Mouse (Mus musculus): Measurements from ENCODE around the gene Acr. TPM values are rescaled to one million over a fixed set of nuclear protein-coding genes. Genes with fewer than 3 reads are reported as not detected.
A peak's percentile ranks its signal among the peaks of the same experiment; 100 is the strongest.

The Acr gene
- polyA plus RNA-seq, 1 experiment from 2014 or later: not detected

DNA sequence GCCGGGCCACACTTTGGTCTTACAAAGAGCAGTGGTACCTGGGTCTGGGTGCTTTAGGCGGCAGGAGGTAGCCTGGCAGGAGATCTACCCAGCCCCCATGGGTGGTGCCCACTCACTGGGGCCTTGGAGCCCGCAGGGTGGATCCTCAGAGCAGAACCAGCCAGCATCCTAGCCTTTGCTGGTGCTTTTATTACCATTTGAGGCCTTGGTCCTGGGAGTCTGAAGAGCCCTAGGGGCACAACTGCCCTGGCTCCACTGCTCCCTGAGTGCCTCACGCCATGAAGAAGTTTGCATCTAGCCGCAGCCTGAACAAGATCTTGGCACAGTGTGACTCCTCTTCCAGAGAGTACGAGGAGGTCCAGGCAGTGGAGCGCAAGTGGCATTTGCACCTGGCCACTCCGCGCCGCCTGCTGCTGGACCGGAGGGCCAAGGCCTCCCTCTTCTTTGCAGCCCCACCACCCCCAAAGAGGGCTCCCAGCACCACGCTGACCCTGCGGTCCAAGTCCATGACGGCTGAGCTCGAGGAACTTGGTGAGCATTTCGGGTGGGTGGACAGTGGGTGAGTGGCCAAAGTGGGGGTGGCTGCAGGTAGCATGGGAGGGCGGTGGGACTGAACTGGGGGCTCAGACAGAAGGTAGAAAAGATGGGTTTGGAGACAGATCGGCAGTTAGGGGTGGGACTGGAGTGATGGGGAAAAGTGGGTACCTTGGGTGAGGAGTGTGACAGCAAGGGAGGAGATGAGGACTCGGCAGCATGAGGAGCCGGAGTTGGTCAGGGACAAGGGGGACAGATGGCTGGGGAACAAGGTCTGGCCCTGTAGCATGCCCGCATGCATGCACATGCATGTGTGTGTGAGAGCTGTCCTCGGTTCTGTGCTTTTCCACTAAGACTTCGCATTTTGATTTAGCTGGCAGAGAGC, 34.9 kb upstream of the Acr start:
- no peaks in the 10 kb centered on the region for H3K27me3 ChIP-seq (ENCODE audit: control insufficient read depth, insufficient read depth, low read length)
- no peak for TF ChIP-seq EP300 (optimal IDR thresholded peaks at IDR 0.05)
- no peak for TF ChIP-seq CTCF (IDR thresholded peaks at IDR 0.05; ENCODE audit: low read depth)
- H3K4me3 ChIP-seq (ENCODE audit: low read depth, low read length): no peak overlapping the region
- H3K4me2 ChIP-seq (replicated peaks; ENCODE audit: low read depth): no peak overlapping the region
- DNase-seq (ENCODE audit: low spot score) (no peak), ATAC-seq (ENCODE audit: low FRiP score, low TSS enrichment) (no peak)
- no peaks in the 10 kb centered on the region for H3K9me3 ChIP-seq (ENCODE audit: control insufficient read depth, low read length)
- no peak overlapping the region for H3K9ac ChIP-seq (ENCODE audit: low read length)
- H3K36me3 ChIP-seq (ENCODE audit: control insufficient read depth, insufficient read depth, low read length): no peaks in the 10 kb centered on the region
- no peak overlapping the region for H3K27ac ChIP-seq (replicated peaks)
- no peaks in the 10 kb centered on the region for H3K4me1 ChIP-seq (replicated peaks; ENCODE audit: control insufficient read depth, insufficient read depth)
- WGBS: 82% methylated on average over 23 of the region's 23 CpGs

GRCm38 (mm10) chr15:89533843-89534207, 34.3 kb upstream of the Acr start:
- no peak overlapping the region for H3K4me2 ChIP-seq (replicated peaks; ENCODE audit: low read depth)
- no peaks in the 10 kb centered on the region for H3K36me3 ChIP-seq (ENCODE audit: control insufficient read depth, insufficient read depth, low read length)
- DNase-seq (ENCODE audit: low spot score) (no peak), ATAC-seq (ENCODE audit: low FRiP score, low TSS enrichment) (no peak)
- no peak overlapping the region for H3K9ac ChIP-seq (ENCODE audit: low read length)
- H3K4me1 ChIP-seq (replicated peaks; ENCODE audit: control insufficient read depth, insufficient read depth): no peaks in the 10 kb centered on the region
- WGBS: 94% methylated on average over 10 of the region's 10 CpGs
- no peak overlapping the region for H3K27ac ChIP-seq (replicated peaks)
- H3K27me3 ChIP-seq (ENCODE audit: control insufficient read depth, insufficient read depth, low read length): no peaks in the 10 kb centered on the region
- H3K4me3 ChIP-seq (ENCODE audit: low read depth, low read length): no peak overlapping the region
- H3K9me3 ChIP-seq (ENCODE audit: control insufficient read depth, low read length): no peaks in the 10 kb centered on the region
- TF ChIP-seq CTCF (IDR thresholded peaks at IDR 0.05; ENCODE audit: low read depth): no peak
- TF ChIP-seq EP300 (optimal IDR thresholded peaks at IDR 0.05): no peak

DNA sequence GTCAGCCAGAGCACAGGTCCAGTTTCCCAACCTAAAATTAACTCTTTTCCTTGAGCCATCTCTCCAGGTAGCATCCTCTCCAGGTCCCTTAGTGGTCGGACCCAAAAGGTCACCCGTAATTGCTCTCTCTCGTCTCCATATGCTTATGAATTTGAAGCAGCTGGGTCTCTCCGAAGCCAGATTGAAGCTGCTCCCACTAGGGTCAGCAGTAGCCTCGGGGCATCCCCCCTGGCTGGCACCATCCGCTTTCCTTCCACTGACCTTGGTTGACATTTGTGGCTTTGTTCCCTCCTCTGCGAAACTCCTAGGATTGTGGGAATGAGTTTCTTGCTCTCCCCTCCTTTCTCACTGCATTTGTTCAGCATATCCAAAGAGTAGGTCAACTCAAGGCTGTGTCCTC, 24.0 kb upstream of the Acr start:
- Histone ChIP-seq H3K4me3 (ENCODE audit: low read depth, low read length) (no peak overlapping the region), H3K27me3 (ENCODE audit: control insufficient read depth, insufficient read depth, low read length) (no peaks in the 10 kb centered on the region), H3K36me3 (ENCODE audit: control insufficient read depth, insufficient read depth, low read length) (no peaks in the 10 kb centered on the region), H3K4me1 (replicated peaks; ENCODE audit: control insufficient read depth, insufficient read depth) (no peaks in the 10 kb centered on the region), H3K9me3 (ENCODE audit: control insufficient read depth, low read length) (no peaks in the 10 kb centered on the region), H3K27ac (replicated peaks) (no peak overlapping the region), H3K4me2 (replicated peaks; ENCODE audit: low read depth) (no peak overlapping the region), H3K9ac (ENCODE audit: low read length) (no peak overlapping the region)
- 87% methylated on average over 7 of the region's 7 CpGs for WGBS
- TF ChIP-seq CTCF (IDR thresholded peaks at IDR 0.05; ENCODE audit: low read depth) (no peak), EP300 (optimal IDR thresholded peaks at IDR 0.05) (no peak)
- no peak for DNase-seq (ENCODE audit: low spot score)
- ATAC-seq (ENCODE audit: low FRiP score, low TSS enrichment): no peak

DNA sequence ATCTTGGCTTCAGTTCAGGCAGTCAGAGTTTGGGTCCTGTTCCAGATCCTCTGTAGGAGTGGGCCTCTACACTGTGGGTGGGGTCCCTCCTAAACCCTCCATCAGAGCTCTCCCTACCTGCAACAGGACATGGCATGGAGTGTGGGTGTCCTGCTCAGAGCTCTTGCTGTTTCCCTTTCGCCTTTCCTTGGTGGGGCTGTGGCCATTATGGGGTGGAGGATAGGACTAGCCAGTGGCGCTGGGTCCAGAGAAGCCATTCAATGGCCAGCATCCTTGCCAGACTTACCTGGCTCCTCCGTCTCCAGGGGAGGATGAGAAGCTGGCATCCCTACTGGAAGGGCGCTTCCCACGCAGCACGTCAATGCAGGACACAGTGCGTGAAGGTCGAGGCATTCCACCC, 20.8 kb upstream of the Acr start:
- no peaks in the 10 kb centered on the region for H3K27me3 ChIP-seq (ENCODE audit: control insufficient read depth, insufficient read depth, low read length)
- no peak for ATAC-seq (ENCODE audit: low FRiP score, low TSS enrichment)
- 57% methylated on average over 8 of the region's 8 CpGs for WGBS
- DNase-seq (ENCODE audit: low spot score): no peak
- no peaks in the 10 kb centered on the region for H3K36me3 ChIP-seq (ENCODE audit: control insufficient read depth, insufficient read depth, low read length)
- H3K9me3 ChIP-seq (ENCODE audit: control insufficient read depth, low read length): no peaks in the 10 kb centered on the region
- H3K27ac ChIP-seq (replicated peaks): no peak overlapping the region
- H3K4me1 ChIP-seq (replicated peaks; ENCODE audit: control insufficient read depth, insufficient read depth): no peaks in the 10 kb centered on the region
- H3K4me3 ChIP-seq (ENCODE audit: low read depth, low read length): no peak overlapping the region
- TF ChIP-seq CTCF (IDR thresholded peaks at IDR 0.05; ENCODE audit: low read depth) (no peak), EP300 (optimal IDR thresholded peaks at IDR 0.05) (no peak)
- no peak overlapping the region for H3K4me2 ChIP-seq (replicated peaks; ENCODE audit: low read depth)
- no peak overlapping the region for H3K9ac ChIP-seq (ENCODE audit: low read length)

- 0 out of 2 replicates have a peak overlapping the region, but pooled peaks have one; percentile 27 for H3K9ac ChIP-seq (ENCODE audit: low read length)
- no peaks in the 10 kb centered on the region for H3K27me3 ChIP-seq (ENCODE audit: control insufficient read depth, insufficient read depth, low read length)
- ATAC-seq (ENCODE audit: low FRiP score, low TSS enrichment) (peak; percentile 27; the same call in 1 of the 2 replicates), DNase-seq (ENCODE audit: low spot score) (no peak)
- H3K9me3 ChIP-seq (ENCODE audit: control insufficient read depth, low read length): no peaks in the 10 kb centered on the region
- peak overlapping the region; percentile 18; the same call in 1 of the 2 replicates for H3K4me3 ChIP-seq (ENCODE audit: low read depth, low read length)
- H3K4me2 ChIP-seq (replicated peaks; ENCODE audit: low read depth): peak overlapping the region; percentile 43
- H3K27ac ChIP-seq (replicated peaks): no peak overlapping the region
- no peaks in the 10 kb centered on the region for H3K36me3 ChIP-seq (ENCODE audit: control insufficient read depth, insufficient read depth, low read length)
- no peak for TF ChIP-seq EP300 (optimal IDR thresholded peaks at IDR 0.05)
- peak; percentile 27; the same call in 1 of the 2 replicates for TF ChIP-seq CTCF (IDR thresholded peaks at IDR 0.05; ENCODE audit: low read depth)
- 38% methylated on average over 58 of the region's 58 CpGs for WGBS
- H3K4me1 ChIP-seq (replicated peaks; ENCODE audit: control insufficient read depth, insufficient read depth): no peaks in the 10 kb centered on the region
These were observed 20.1 kb upstream of the Acr start for GRCm38 (mm10) chr15:89547824-89548601.
